Mouse (Mus musculus) right cerebral cortex, postnatal 10 days (tissue): Measurements from ENCODE around the gene Olfr1176.

Experiments used
- DNase-seq, 2 experiments: peaks; one replicate each; pipeline ENCODE4 v3.0.0; 2021; ENCODE audit warnings: low spot score in 2 of 2

The Olfr1176 gene

GRCm38 (mm10) chr2:88336421-88336820, at the start of gene Olfr1176:
TSS of gene Olfr1176 (plus strand) at chr2:88336721.
- no peak for DNase-seq

- DNase-seq: no peak
Measured at GRCm38 (mm10) chr2:88315035-88315434, 21.5 kb upstream of the Olfr1176 start, which contains the start of gene Olfr1174-ps. TSS of gene Olfr1174-ps (minus strand) at chr2:88315135.

GRCm38 (mm10) chr2:88327115-88327514, 9.4 kb upstream of the Olfr1176 start, which contains the start of gene Olfr1175-ps:
TSS of gene Olfr1175-ps (minus strand) at chr2:88327215.
- no peak for DNase-seq

GRCm38 (mm10) chr2:88346392-88346791, 9.9 kb downstream of the Olfr1176 start, which contains the start of gene Olfr1177-ps:
TSS of gene Olfr1177-ps (minus strand) at chr2:88346492.
- no peak for DNase-seq

GRCm38 (mm10) chr2:88356304-88356703, 19.8 kb downstream of the Olfr1176 start:
- DNase-seq: no peak

GRCm38 (mm10) chr2:88386762-88387161, 50.2 kb downstream of the Olfr1176 start, which contains the start of gene Olfr1178:
TSS of gene Olfr1178 (plus strand) at chr2:88387062.
- no peak for DNase-seq
